Mouse (Mus musculus) frontal cortex, postnatal 10 days (tissue): ENCODE results near the gene Gars.

ENCODE experiments used
- DNase-seq, 2 experiments: peaks; one replicate each; pipeline ENCODE4 v3.0.0; 2022; ENCODE audit warnings: low spot score in 2 of 2, mixed read lengths in 1 of 2

Gene Gars

GRCm38 (mm10) chr6:55093431-55094146, 55.8 kb downstream of the Gars start:
- DNase-seq: no peak

- no peak for DNase-seq
Measured at GRCm38 (mm10) chr6:55098030-55098429, 60.2 kb downstream of the Gars start.

GRCm38 (mm10) chr6:55098603-55099002, 60.8 kb downstream of the Gars start:
- no peak for DNase-seq

GRCm38 (mm10) chr6:55108358-55108757, 70.6 kb downstream of the Gars start:
- no peak for DNase-seq

- no peak for DNase-seq
Measured at GRCm38 (mm10) chr6:55117325-55118109, 79.7 kb downstream of the Gars start.

- DNase-seq: no peak
Measured at GRCm38 (mm10) chr6:55123056-55123455, 85.2 kb downstream of the Gars start.

- no peak for DNase-seq
Measured at GRCm38 (mm10) chr6:55126576-55126975, 88.8 kb downstream of the Gars start.

- no peak for DNase-seq
Measured at GRCm38 (mm10) chr6:55128391-55128790, 90.6 kb downstream of the Gars start.
